Mouse (Mus musculus): Measurements from ENCODE around the gene Gm7356.
"Not testable (repeated sequence)": the region's sequence is repeated elsewhere in the genome, so short reads cannot be mapped to it uniquely, and the experiment has no call there.

The Gm7356 gene

DNA sequence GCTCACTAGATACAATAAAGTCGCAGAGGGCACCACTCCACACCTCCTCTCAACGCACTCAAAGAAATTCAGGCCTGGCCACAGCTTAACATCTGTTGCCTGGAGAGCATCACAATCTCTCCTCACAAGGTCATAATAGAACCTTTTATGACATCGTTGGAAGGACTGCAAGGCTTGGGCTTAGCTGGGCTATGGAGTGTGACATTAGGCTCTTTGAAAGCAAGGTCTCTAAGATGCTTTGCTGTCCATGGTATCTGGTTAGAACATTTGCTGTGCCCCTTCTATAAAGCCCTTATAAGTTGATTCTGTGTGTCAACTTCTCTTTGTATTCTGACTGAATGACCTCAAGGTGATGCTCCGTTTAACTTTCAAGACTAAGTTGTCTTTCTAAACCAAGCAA is at the start of gene Gm7356:
Gene Gm7356 (minus strand): TSS at position 101 of the 400 bp plus-strand sequence.
- not testable (repeated sequence) for DNase-seq (ENCODE audit: low read depth, low spot score)

GRCm38 (mm10) chr17:14041880-14042279 is 38.4 kb upstream of the Gm7356 start:
- not testable (repeated sequence) for DNase-seq (ENCODE audit: low read depth, low spot score)

DNA sequence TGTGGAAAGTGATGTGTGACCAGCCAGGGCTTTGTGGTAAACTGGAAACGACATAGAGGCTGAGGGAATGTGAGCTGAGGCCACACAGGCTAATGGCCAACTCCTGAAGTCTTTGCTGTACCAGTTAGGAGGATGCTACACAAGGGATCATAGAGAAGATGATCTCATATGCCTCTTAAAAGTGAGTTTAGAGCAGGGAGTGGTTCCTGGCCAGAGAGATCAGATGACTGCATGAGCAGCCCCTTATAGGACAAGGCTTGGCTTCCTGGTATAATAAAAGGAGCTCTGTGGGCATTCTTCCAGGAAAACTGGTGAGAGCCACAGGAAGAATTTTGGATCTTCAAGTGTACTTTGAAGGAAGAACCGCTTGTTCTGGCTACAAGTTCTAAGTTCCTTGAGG is 33.5 kb upstream of the Gm7356 start:
- not testable (repeated sequence) for DNase-seq (ENCODE audit: low read depth, low spot score)

- not testable (repeated sequence) for DNase-seq (ENCODE audit: low read depth, low spot score)
Observed at GRCm38 (mm10) chr17:14036113-14036512, 32.6 kb upstream of the Gm7356 start.

- DNase-seq (ENCODE audit: low read depth, low spot score), result not testable (repeated sequence)
Observed at GRCm38 (mm10) chr17:13993425-13993824, 10.1 kb downstream of the Gm7356 start.

GRCm38 (mm10) chr17:13987690-13988089 is 15.8 kb downstream of the Gm7356 start:
- DNase-seq (ENCODE audit: low read depth, low spot score), result no peak

DNA sequence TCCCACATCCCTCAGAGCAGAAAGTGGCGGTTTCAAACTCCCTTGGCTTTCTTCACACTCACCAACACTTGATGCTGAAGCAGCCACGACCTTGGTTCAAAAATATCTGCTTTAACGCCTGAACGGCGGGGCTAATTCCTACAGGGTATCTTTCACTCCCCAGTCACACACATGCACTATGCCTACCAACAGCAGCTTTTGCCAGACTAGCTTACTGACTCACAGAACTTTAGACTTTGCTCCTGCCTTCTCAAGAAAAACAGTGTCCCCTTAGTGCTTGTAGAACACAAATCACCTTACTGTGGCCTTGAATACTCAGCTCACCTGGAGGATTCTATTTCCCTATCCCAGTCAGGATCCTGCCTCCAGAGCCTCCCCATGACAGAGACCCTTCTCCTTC is 32.7 kb downstream of the Gm7356 start:
- not testable (repeated sequence) for DNase-seq (ENCODE audit: low read depth, low spot score)

DNA sequence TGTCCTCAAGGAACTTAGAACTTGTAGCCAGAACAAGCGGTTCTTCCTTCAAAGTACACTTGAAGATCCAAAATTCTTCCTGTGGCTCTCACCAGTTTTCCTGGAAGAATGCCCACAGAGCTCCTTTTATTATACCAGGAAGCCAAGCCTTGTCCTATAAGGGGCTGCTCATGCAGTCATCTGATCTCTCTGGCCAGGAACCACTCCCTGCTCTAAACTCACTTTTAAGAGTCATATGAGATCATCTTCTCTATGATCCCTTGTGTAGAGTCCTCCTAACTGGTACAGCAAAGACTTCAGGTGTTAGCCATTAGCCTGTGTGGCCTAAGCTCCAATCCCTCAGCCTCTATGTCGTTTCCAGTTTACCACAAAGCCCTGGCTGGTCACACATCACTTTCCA is 33.6 kb downstream of the Gm7356 start:
- not testable (repeated sequence) for DNase-seq (ENCODE audit: low read depth, low spot score)

GRCm38 (mm10) chr17:13965048-13965447 is 38.5 kb downstream of the Gm7356 start:
- not testable (repeated sequence) for DNase-seq (ENCODE audit: low read depth, low spot score)

DNA sequence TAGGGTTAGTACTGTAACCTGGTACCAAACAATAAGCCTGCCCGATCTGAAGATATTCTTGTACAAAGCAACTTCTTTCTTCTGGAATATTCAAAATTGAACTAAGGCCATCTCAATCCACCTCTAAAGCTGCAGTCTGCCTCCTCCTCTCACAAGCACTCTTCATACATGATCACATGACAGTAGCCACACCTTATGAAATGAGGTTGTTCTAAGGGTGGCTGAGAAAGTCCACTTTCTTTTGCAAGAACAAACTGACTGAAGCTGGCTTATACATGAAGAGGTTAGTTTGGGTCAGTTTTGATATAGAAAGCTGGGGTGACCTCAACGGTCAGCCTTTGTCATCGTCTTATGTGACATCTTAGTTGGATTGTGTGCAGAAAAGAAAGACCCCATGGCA is 41.3 kb downstream of the Gm7356 start:
- DNase-seq (ENCODE audit: low read depth, low spot score), result not testable (repeated sequence)

GRCm38 (mm10) chr17:13958129-13958528 is 45.4 kb downstream of the Gm7356 start:
- DNase-seq (ENCODE audit: low read depth, low spot score), result not testable (repeated sequence)

GRCm38 (mm10) chr17:13951570-13951969 is 51.9 kb downstream of the Gm7356 start:
- DNase-seq (ENCODE audit: low read depth, low spot score), result not testable (repeated sequence)

All from R1 (cell line).